Mouse (Mus musculus): ENCODE results near the gene Pip5k1a. TPM values are rescaled to one million over a fixed set of nuclear protein-coding genes. Genes with fewer than 3 reads are reported as not detected.
"Not testable (repeated sequence)": the region's sequence is repeated elsewhere in the genome, so short reads cannot be mapped to it uniquely, and the experiment has no call there.

The Pip5k1a gene
- polyA plus RNA-seq, 1 experiment, result 1.5 TPM

GRCm38 (mm10) chr3:95029953-95030352 is 76.8 kb downstream of the Pip5k1a start:
- peaks cover 76% of the 10 kb centered on the region for H3K36me3 ChIP-seq (ENCODE audit: control insufficient read depth)
- no peaks in the 10 kb centered on the region for H3K27me3 ChIP-seq (ENCODE audit: control insufficient read depth)
- TF ChIP-seq GATA1 (IDR thresholded peaks at IDR 0.05; ENCODE audit: low read length) (no peak), TAL1 (IDR thresholded peaks at IDR 0.05; ENCODE audit: low read length) (no peak)
- H3K9me3 ChIP-seq (ENCODE audit: control insufficient read depth, low read length), result no peaks in the 10 kb centered on the region
- no peak overlapping the region for H3K4me3 ChIP-seq (replicated peaks)
- H3K4me1 ChIP-seq (ENCODE audit: control insufficient read depth), result peaks cover 31% of the 10 kb centered on the region

- H3K27me3 ChIP-seq (ENCODE audit: control insufficient read depth); H3K9me3 ChIP-seq (ENCODE audit: control insufficient read depth, low read length); H3K4me3 ChIP-seq (replicated peaks): not testable (repeated sequence)
- H3K4me1 ChIP-seq (ENCODE audit: control insufficient read depth), result peaks cover 37% of the 10 kb centered on the region
- peaks cover 72% of the 10 kb centered on the region for H3K36me3 ChIP-seq (ENCODE audit: control insufficient read depth)
Observed at GRCm38 (mm10) chr3:95029291-95029827, 77.4 kb downstream of the Pip5k1a start.

- peaks cover 66% of the 10 kb centered on the region for H3K36me3 ChIP-seq (ENCODE audit: control insufficient read depth)
- no peak overlapping the region for H3K4me3 ChIP-seq (replicated peaks)
Observed at GRCm38 (mm10) chr3:95028603-95029002, 78.1 kb downstream of the Pip5k1a start.

GRCm38 (mm10) chr3:95027701-95028100 is 79.0 kb downstream of the Pip5k1a start:
- Histone ChIP-seq H3K4me1 (ENCODE audit: control insufficient read depth) (peaks cover 40% of the 10 kb centered on the region), H3K36me3 (ENCODE audit: control insufficient read depth) (peaks cover 60% of the 10 kb centered on the region), H3K4me3 (replicated peaks) (no peak overlapping the region), H3K9me3 (ENCODE audit: control insufficient read depth, low read length) (no peaks in the 10 kb centered on the region), H3K27me3 (ENCODE audit: control insufficient read depth) (no peaks in the 10 kb centered on the region)
- TF ChIP-seq TAL1 (IDR thresholded peaks at IDR 0.05; ENCODE audit: low read length) (no peak), GATA1 (IDR thresholded peaks at IDR 0.05; ENCODE audit: low read length) (no peak)

More at GRCm38 (mm10) chr3:95028603-95029002, 78.1 kb downstream of the Pip5k1a start:
- TF ChIP-seq TAL1 (IDR thresholded peaks at IDR 0.05; ENCODE audit: low read length) (no peak), GATA1 (IDR thresholded peaks at IDR 0.05; ENCODE audit: low read length) (no peak)
- Histone ChIP-seq H3K27me3 (ENCODE audit: control insufficient read depth) (no peaks in the 10 kb centered on the region), H3K9me3 (ENCODE audit: control insufficient read depth, low read length) (no peaks in the 10 kb centered on the region), H3K4me1 (ENCODE audit: control insufficient read depth) (peaks cover 40% of the 10 kb centered on the region)

GRCm38 (mm10) chr3:95027057-95027645 is 79.6 kb downstream of the Pip5k1a start:
- no peak overlapping the region for H3K4me3 ChIP-seq (replicated peaks)
- H3K36me3 ChIP-seq (ENCODE audit: control insufficient read depth), result peaks cover 55% of the 10 kb centered on the region
- TF ChIP-seq GATA1 (IDR thresholded peaks at IDR 0.05; ENCODE audit: low read length) (no peak), TAL1 (IDR thresholded peaks at IDR 0.05; ENCODE audit: low read length) (no peak)
- H3K9me3 ChIP-seq (ENCODE audit: control insufficient read depth, low read length), result no peaks in the 10 kb centered on the region
- H3K4me1 ChIP-seq (ENCODE audit: control insufficient read depth), result peaks cover 40% of the 10 kb centered on the region
- no peaks in the 10 kb centered on the region for H3K27me3 ChIP-seq (ENCODE audit: control insufficient read depth)

GRCm38 (mm10) chr3:95025202-95025601 is 81.5 kb downstream of the Pip5k1a start:
- peaks cover 42% of the 10 kb centered on the region for H3K4me1 ChIP-seq (ENCODE audit: control insufficient read depth)
- H3K4me3 ChIP-seq (replicated peaks), result no peak overlapping the region
- no peak for TF ChIP-seq TAL1 (IDR thresholded peaks at IDR 0.05; ENCODE audit: low read length)
- no peak for TF ChIP-seq GATA1 (IDR thresholded peaks at IDR 0.05; ENCODE audit: low read length)
- peaks cover 47% of the 10 kb centered on the region for H3K36me3 ChIP-seq (ENCODE audit: control insufficient read depth)
- no peaks in the 10 kb centered on the region for H3K9me3 ChIP-seq (ENCODE audit: control insufficient read depth, low read length)
- H3K27me3 ChIP-seq (ENCODE audit: control insufficient read depth), result no peaks in the 10 kb centered on the region

- Histone ChIP-seq H3K4me1 (ENCODE audit: control insufficient read depth) (peaks cover 42% of the 10 kb centered on the region), H3K36me3 (ENCODE audit: control insufficient read depth) (peaks cover 47% of the 10 kb centered on the region), H3K9me3 (ENCODE audit: control insufficient read depth, low read length) (no peaks in the 10 kb centered on the region), H3K27me3 (ENCODE audit: control insufficient read depth) (no peaks in the 10 kb centered on the region), H3K4me3 (replicated peaks) (no peak overlapping the region)
- TF ChIP-seq TAL1 (IDR thresholded peaks at IDR 0.05; ENCODE audit: low read length) (no peak), GATA1 (IDR thresholded peaks at IDR 0.05; ENCODE audit: low read length) (no peak)
Observed at GRCm38 (mm10) chr3:95024551-95024950, 82.2 kb downstream of the Pip5k1a start.

- not testable (repeated sequence) for H3K4me3 ChIP-seq (replicated peaks); H3K27me3 ChIP-seq (ENCODE audit: control insufficient read depth); H3K9me3 ChIP-seq (ENCODE audit: control insufficient read depth, low read length)
- Histone ChIP-seq H3K36me3 (ENCODE audit: control insufficient read depth) (peaks cover 36% of the 10 kb centered on the region), H3K4me1 (ENCODE audit: control insufficient read depth) (peaks cover 40% of the 10 kb centered on the region)
Observed at GRCm38 (mm10) chr3:95020956-95021355, 85.8 kb downstream of the Pip5k1a start.

- TF ChIP-seq GATA1 (IDR thresholded peaks at IDR 0.05; ENCODE audit: low read length) (no peak), TAL1 (IDR thresholded peaks at IDR 0.05; ENCODE audit: low read length) (no peak)
- peaks cover 30% of the 10 kb centered on the region for H3K36me3 ChIP-seq (ENCODE audit: control insufficient read depth)
- H3K4me1 ChIP-seq (ENCODE audit: control insufficient read depth), result peaks cover 37% of the 10 kb centered on the region
- H3K4me3 ChIP-seq (replicated peaks), result no peak overlapping the region
- H3K9me3 ChIP-seq (ENCODE audit: control insufficient read depth, low read length), result no peaks in the 10 kb centered on the region
- no peaks in the 10 kb centered on the region for H3K27me3 ChIP-seq (ENCODE audit: control insufficient read depth)
Observed at GRCm38 (mm10) chr3:95018741-95019140, 88.0 kb downstream of the Pip5k1a start.

GRCm38 (mm10) chr3:95016532-95017056 is 90.1 kb downstream of the Pip5k1a start:
- TF ChIP-seq TAL1 (IDR thresholded peaks at IDR 0.05; ENCODE audit: low read length) (no peak), GATA1 (IDR thresholded peaks at IDR 0.05; ENCODE audit: low read length) (no peak)

More at GRCm38 (mm10) chr3:95016532-95017056, 90.1 kb downstream of the Pip5k1a start:
- peaks cover 48% of the 10 kb centered on the region for H3K4me1 ChIP-seq (ENCODE audit: control insufficient read depth)
- peak overlapping the region; percentile 78 for H3K4me3 ChIP-seq (replicated peaks)
- H3K36me3 ChIP-seq (ENCODE audit: control insufficient read depth), result peaks cover 41% of the 10 kb centered on the region
- no peaks in the 10 kb centered on the region for H3K9me3 ChIP-seq (ENCODE audit: control insufficient read depth, low read length)
- H3K27me3 ChIP-seq (ENCODE audit: control insufficient read depth), result no peaks in the 10 kb centered on the region
